Mouse (Mus musculus) heart, embryonic 14.5 days (tissue): ENCODE data around the gene Cc2d2b. TPM values are rescaled to one million over a fixed set of nuclear protein-coding genes. Genes with fewer than 3 reads are reported as not detected.

Experiments
- ATAC-seq: fragments of 200-750 bp; cut with Nextera tagmentation; 2 replicates; pipeline ENCODE4 v1.8.0; 2017; ENCODE audit warnings: low read depth, moderate TSS enrichment; ENCODE audit not compliant: insufficient number of reproducible peaks, insufficient read depth, low FRiP score
- H3K27ac ChIP-seq, 2 experiments: fragments of 200-500 bp in 1 of 2; fragments of 300-500 bp in 1 of 2; sonication (generic) in 1 of 2; replicated peaks in 1 of 2; 2 replicates each; pipeline ENCODE4 v1.5.1; 2012 to 2014; ENCODE audit warnings: low read depth in 2 of 2, low read length in 2 of 2, control low read depth in 1 of 2, mild to moderate bottlenecking in 1 of 2, mixed read lengths in 1 of 2; ENCODE audit not compliant: control insufficient read depth in 1 of 2, insufficient read depth in 1 of 2
- H3K27me3 ChIP-seq: fragments of 300-500 bp; sonication (generic); 2 replicates; pipeline ENCODE4 v1.6.1; 2014; ENCODE audit warnings: mild to moderate bottlenecking, low read length, control low read depth; ENCODE audit not compliant: control insufficient read depth, insufficient read depth
- H3K36me3 ChIP-seq: fragments of 300-500 bp; sonication (generic); 2 replicates; pipeline ENCODE4 v1.6.1; 2014; ENCODE audit warnings: mild to moderate bottlenecking, control low read depth, low read length, mixed read lengths; ENCODE audit not compliant: control insufficient read depth, insufficient read depth
- H3K4me1 ChIP-seq, 2 experiments: fragments of 200-500 bp in 1 of 2; fragments of 300-500 bp in 1 of 2; sonication (generic) in 1 of 2; 2 replicates each; pipeline ENCODE4 v1.6.1; 2012 to 2014; ENCODE audit warnings: low read length in 2 of 2, control low read depth in 1 of 2, mixed read lengths in 1 of 2; ENCODE audit not compliant: control insufficient read depth in 2 of 2, insufficient read depth in 2 of 2
- H3K4me2 ChIP-seq: fragments of 300-500 bp; sonication (generic); 2 replicates; pipeline ENCODE4 v1.6.1; 2014; ENCODE audit warnings: mild to moderate bottlenecking, low read length
- H3K4me3 ChIP-seq, 2 experiments: fragments of 200-500 bp in 1 of 2; fragments of 300-500 bp in 1 of 2; sonication (generic) in 1 of 2; 2 replicates each; pipeline ENCODE4 v1.5.1; 2012 to 2014; ENCODE audit warnings: low read length in 2 of 2, mild to moderate bottlenecking in 2 of 2, control low read depth in 1 of 2, low read depth in 1 of 2, moderate library complexity in 1 of 2; ENCODE audit not compliant: control insufficient read depth in 1 of 2, insufficient read depth in 1 of 2
- H3K9ac ChIP-seq: fragments of 300-500 bp; sonication (generic); 2 replicates; pipeline ENCODE4 v1.6.1; 2014; ENCODE audit warnings: mild to moderate bottlenecking, low read length
- H3K9me3 ChIP-seq: fragments of 300-500 bp; sonication (generic); 2 replicates; pipeline ENCODE4 v1.6.1; 2016; ENCODE audit warnings: low read length, control low read depth; ENCODE audit not compliant: control insufficient read depth
- WGBS: fragments of 180-500 bp; shearing (Covaris S2); extraction: QIAGEN DNeasy Blood & Tissue Kit; methylation state at CpG from one replicate; pipeline ENCODE4 v1.1.7; 2014; 5-methylcytosine and 5-hydroxymethylcytosine counted together
- polyA plus RNA-seq: library from polyadenylated mRNA; unstranded; fragments of >200 nt; fragmentation: Nextera tagmentation; extraction: Ambion mirVana; gene quantifications from 2 replicates; pipeline ENCODE4 v1.2.1, GENCODE M21; 2014

The Cc2d2b gene
- polyA plus RNA-seq, 1 experiment from 2014 or later: 0.30 TPM

GRCm38 (mm10) chr19:40834436-40834835 is 85.9 kb downstream of the Cc2d2b start:
- no peak overlapping the region for H3K4me2 ChIP-seq
- peaks cover 30% of the 10 kb centered on the region for H3K36me3 ChIP-seq
- peaks cover 6 to 9% of the 10 kb centered on the region in 2 experiments for H3K4me1 ChIP-seq
- ATAC-seq: no peak
- H3K27ac ChIP-seq: no peak overlapping the region
- no peaks in the 10 kb centered on the region for H3K27me3 ChIP-seq
- H3K4me3 ChIP-seq: no peak overlapping the region
- no peaks in the 10 kb centered on the region for H3K9me3 ChIP-seq
- WGBS: 92% methylated on average over 6 of the region's 6 CpGs
- H3K9ac ChIP-seq: no peak overlapping the region

DNA sequence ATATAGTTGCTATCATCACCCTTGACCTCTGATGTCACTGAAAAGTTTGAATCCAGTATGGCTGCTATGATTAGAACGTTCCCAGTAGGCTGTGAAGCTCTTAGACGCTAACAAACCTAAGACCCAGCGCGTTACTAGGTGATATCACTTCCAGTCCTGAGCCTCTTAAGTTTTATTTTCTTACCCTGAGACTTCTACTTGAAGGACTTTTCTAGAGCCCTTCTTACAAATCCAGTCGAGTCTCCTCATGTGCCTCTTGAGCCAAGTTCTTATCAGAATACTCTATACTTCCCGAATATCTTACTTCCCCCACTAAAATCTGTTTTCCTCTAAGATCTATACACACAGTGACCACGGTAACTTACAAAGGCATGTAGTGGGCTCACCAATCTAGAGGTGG is 89.7 kb downstream of the Cc2d2b start:
- H3K4me3 ChIP-seq: no peak overlapping the region
- H3K9ac ChIP-seq: no peak overlapping the region
- no peak overlapping the region for H3K27ac ChIP-seq
- WGBS: 88% methylated on average over 7 of the region's 7 CpGs
- peaks cover 56% of the 10 kb centered on the region for H3K36me3 ChIP-seq
- 0 out of 4 replicates have a peak, but pooled peaks cover 0 to 6% of the 10 kb centered on the region in 2 experiments for H3K4me1 ChIP-seq
- no peak for ATAC-seq
- H3K4me2 ChIP-seq: no peak overlapping the region
- no peaks in the 10 kb centered on the region for H3K9me3 ChIP-seq
- no peaks in the 10 kb centered on the region for H3K27me3 ChIP-seq

DNA sequence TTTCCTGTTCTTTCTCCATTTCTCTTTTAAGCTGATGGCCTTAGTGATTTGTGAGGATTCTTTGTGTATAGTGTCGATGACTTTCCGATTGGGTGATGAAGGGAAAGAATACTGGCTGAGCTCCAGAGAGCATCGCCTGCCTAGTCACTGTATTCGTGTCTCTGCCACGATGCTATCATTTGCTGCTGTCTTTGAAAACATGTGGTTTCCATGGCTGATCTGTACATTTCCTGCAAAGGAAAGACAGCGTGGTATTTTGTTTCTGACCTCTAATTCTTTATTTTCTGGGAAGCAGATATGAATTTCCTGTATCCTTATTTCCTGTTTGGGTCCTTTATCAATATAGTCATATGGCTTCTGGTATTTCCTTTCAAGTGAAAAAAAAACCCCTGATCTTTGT is 91.8 kb downstream of the Cc2d2b start:
- ATAC-seq: no peak
- WGBS: 71% methylated on average over 6 of the region's 6 CpGs
- Histone ChIP-seq H3K27ac (no peak overlapping the region), H3K9me3 (no peaks in the 10 kb centered on the region), H3K4me1 (0 out of 4 replicates have a peak, but pooled peaks cover 0 to 6% of the 10 kb centered on the region in 2 experiments), H3K27me3 (no peaks in the 10 kb centered on the region), H3K4me3 (no peak overlapping the region), H3K36me3 (peaks cover 76% of the 10 kb centered on the region), H3K9ac (no peak overlapping the region), H3K4me2 (no peak overlapping the region)

DNA sequence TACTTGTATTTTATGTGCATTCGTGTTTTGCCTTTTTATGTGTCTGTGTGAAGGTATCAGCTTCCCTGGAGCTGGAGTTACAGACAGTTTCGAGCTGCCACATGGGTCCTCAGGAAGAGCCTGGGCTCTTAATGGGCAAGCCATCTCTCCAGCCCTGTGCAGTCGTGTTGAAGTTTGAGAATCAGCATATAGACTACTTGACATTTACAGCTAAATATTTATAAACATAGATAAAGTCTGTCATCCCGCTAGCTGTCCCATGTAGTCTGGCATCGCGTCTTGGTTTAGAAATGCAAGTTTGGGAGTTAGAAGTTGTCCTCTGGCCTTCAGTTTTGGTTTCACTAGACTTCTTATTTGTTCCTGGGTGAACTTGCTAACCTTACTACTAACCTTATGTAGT is 92.5 kb downstream of the Cc2d2b start:
- no peak for ATAC-seq
- Histone ChIP-seq H3K9me3 (no peaks in the 10 kb centered on the region), H3K4me1 (0 out of 4 replicates have a peak, but pooled peaks cover 0 to 6% of the 10 kb centered on the region in 2 experiments), H3K4me2 (no peak overlapping the region), H3K36me3 (peaks cover 84% of the 10 kb centered on the region), H3K27me3 (no peaks in the 10 kb centered on the region), H3K27ac (no peak overlapping the region), H3K4me3 (no peak overlapping the region), H3K9ac (no peak overlapping the region)
- WGBS: 88% methylated on average over 6 of the region's 6 CpGs

DNA sequence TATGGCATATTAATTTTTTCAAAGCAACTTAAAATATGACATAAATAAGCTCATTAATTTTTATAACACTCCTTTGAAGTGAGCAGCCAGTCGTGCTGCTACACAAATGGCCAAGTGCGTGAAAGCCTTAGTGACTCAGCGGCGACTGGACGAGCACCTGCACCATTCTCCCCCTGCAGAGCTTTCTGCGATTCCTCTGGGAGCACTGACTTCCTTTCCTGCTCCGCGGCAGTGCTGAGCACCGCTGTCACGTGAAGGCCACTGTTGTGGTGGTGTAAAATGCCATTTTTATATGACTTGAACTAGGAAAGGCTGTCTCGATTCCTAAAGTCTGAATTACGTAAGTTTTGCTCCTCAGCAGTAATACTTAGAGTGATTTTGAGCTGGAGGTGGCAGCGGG is 93.0 kb downstream of the Cc2d2b start:
- peaks cover 86% of the 10 kb centered on the region for H3K36me3 ChIP-seq
- no peak for ATAC-seq
- WGBS: 78% methylated on average over 13 of the region's 13 CpGs

DNA sequence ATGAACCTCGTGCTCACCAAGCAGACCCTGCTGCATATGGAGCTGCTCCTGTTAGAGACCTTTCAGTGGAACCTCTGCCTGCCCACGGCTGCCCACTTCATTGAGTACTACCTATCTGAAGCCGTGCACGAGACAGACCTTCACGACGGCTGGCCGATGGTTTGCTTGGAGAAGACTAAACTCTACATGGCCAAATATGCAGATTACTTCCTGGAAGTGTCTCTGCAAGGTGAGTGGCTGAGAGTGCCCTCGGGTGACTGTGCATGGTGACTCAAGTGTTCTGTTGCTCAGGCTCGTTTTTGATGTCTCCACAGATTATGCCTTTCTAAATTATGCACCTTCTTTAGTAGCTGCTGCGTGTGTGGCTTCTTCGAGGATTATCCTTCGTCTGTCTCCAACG is 96.2 kb downstream of the Cc2d2b start:
- WGBS: 88% methylated on average over 13 of the region's 13 CpGs
- Histone ChIP-seq H3K27me3 (no peaks in the 10 kb centered on the region), H3K9ac (no peak overlapping the region), H3K27ac (no peak overlapping the region), H3K4me3 (no peak overlapping the region), H3K9me3 (no peaks in the 10 kb centered on the region), H3K4me1 (peaks cover 2 to 3% of the 10 kb centered on the region in 2 experiments; a peak in 1 of 4 replicates), H3K36me3 (peaks cover 86% of the 10 kb centered on the region), H3K4me2 (no peak overlapping the region)
- ATAC-seq: no peak

More for the DNA sequence above, 93.0 kb downstream of the Cc2d2b start:
- no peaks in the 10 kb centered on the region for H3K9me3 ChIP-seq
- no peak overlapping the region for H3K4me3 ChIP-seq
- H3K4me1 ChIP-seq: 0 out of 4 replicates have a peak, but pooled peaks cover 0 to 6% of the 10 kb centered on the region in 2 experiments
- H3K9ac ChIP-seq: no peak overlapping the region
- no peak overlapping the region for H3K4me2 ChIP-seq
- no peaks in the 10 kb centered on the region for H3K27me3 ChIP-seq
- H3K27ac ChIP-seq: no peak overlapping the region

DNA sequence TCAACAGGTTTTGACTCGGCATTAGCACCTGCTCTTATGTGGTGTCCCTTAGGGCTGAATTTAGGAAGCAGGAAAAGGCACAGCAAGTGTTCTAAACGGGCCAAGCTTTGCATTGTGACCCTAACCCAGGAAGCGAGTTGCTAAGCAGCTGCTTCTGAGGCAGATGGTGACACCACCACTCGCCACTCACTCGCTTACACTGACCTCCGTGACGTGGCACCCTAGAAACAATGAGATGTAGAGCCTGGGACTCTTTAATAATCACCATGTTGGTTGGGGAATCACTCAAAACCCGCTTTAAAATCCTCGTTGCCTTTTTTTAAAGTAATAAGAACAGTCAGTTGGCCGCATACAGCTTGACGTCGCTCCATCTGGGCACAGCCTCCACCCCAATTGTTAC is 100.8 kb downstream of the Cc2d2b start:
- no peak overlapping the region for H3K27ac ChIP-seq
- H3K36me3 ChIP-seq: peaks cover 53% of the 10 kb centered on the region
- no peak overlapping the region for H3K4me2 ChIP-seq
- ATAC-seq: no peak
- 80% methylated on average over 12 of the region's 12 CpGs for WGBS
- H3K4me3 ChIP-seq: no peak overlapping the region
- H3K27me3 ChIP-seq: no peaks in the 10 kb centered on the region
- H3K9me3 ChIP-seq: no peaks in the 10 kb centered on the region
- no peak overlapping the region for H3K9ac ChIP-seq
- peaks cover 0 to 3% of the 10 kb centered on the region in 2 experiments; a peak in 1 of 4 replicates for H3K4me1 ChIP-seq

DNA sequence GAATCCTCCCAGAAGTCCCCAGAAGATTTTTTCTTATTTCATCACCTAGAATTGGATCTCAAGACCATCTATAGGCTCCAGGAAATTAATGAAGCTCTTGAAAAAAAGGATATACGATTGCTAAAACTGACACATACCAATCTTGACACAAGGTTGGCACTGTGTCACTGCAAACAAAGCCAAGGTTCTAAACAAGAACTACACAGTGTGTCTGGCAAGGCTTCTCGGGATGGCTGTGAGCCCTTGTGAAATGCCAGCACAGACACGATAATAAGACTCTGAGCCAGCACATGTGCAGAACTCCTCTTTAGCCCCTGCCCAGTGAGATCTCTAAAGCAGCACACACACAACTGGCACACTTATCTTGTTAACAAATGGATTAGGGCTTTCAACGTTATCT is 111.0 kb downstream of the Cc2d2b start:
- Histone ChIP-seq H3K4me2 (no peak overlapping the region), H3K27ac (no peak overlapping the region), H3K9ac (no peak overlapping the region), H3K36me3 (no peaks in the 10 kb centered on the region), H3K4me1 (peaks cover 2 to 10% of the 10 kb centered on the region in 2 experiments; a peak in 2 of 4 replicates), H3K4me3 (no peak overlapping the region), H3K9me3 (no peaks in the 10 kb centered on the region), H3K27me3 (0 out of 2 replicates have a peak, but pooled peaks cover 4% of the 10 kb centered on the region)
- no peak for ATAC-seq
- WGBS: 22% methylated on average over 4 of the region's 4 CpGs
